Mouse (Mus musculus): Measurements from ENCODE around the gene Usp13. TPM values are rescaled to one million over a fixed set of nuclear protein-coding genes. Genes with fewer than 3 reads are reported as not detected.

Usp13 gene
- polyA plus RNA-seq, 1 experiment from 2014 or later: 3.2 TPM

DNA sequence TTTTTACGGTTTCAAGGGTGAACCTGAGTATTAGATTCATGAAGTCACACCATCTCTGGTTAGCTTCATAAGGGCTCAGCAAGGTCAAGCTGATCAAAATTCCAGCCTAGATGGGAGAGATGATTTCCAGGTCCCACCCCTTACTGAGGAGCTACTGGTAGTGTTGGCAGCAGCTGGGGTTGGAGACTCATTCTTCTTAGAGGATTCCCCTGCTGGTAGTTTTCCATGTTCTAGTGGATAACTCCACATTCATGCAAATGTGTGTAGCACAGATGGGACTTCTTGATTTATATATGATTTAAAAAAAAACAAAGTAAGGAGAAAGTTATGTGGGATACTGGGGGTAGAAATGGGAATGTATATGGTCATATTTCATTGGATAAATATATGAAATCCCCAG is 152.9 kb downstream of the Usp13 start:
- Histone ChIP-seq H3K27me3 (replicated peaks; ENCODE audit: control insufficient read depth, insufficient read depth, low read length) (no peaks in the 10 kb centered on the region), H3K9ac (ENCODE audit: low read depth, low read length) (no peak overlapping the region), H3K4me2 (ENCODE audit: low read depth, low read length) (no peak overlapping the region), H3K36me3 (ENCODE audit: control insufficient read depth, insufficient read depth, low read length) (no peaks in the 10 kb centered on the region), H3K4me1 (ENCODE audit: control insufficient read depth, insufficient read depth, low read length) (no peaks in the 10 kb centered on the region), H3K27ac (ENCODE audit: low read length) (no peak overlapping the region), H3K4me3 (ENCODE audit: low read length) (no peak overlapping the region), H3K9me3 (ENCODE audit: control insufficient read depth, low read length) (no peaks in the 10 kb centered on the region)
- 80% methylated on average over 1 of the region's 1 CpGs for WGBS
- no peak for ATAC-seq

DNA sequence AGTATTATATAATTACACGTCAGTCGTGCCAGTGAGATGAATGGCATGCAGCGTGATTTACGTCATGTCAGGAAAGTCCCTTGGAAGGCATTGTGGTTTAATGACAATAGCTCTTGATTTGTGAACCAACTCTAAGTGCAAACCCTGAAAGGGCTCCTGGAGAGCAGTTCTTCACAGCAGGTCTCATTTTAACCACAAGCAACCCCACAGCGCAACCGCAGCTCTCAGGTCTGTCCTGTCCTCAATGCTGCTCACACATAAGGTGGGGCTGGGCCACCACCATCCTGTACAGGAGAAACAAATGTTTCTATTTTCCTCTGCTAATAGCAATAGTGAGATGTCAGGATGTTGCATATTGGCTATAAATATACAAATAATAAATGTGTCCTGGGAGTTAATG is 161.9 kb downstream of the Usp13 start:
- ATAC-seq: no peak

DNA sequence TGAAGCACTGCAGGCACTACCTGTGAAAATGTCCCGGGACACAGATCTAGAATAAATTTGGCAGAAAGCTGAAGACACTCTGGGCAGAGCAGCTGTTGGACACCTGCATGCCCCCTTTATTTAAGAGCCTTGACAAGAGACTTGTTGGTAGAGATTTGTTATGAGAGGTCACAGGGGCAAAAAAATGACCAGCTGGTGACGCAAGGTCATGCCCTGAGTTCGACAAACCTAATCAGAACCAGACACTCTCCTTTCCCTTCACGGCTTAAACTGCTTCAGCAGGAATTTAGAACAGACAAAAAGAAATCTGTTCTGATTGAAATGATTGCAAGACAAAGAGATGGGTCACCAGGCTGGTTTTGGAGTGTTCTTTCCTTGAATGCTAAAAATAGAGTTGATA is 162.6 kb downstream of the Usp13 start:
- Histone ChIP-seq H3K27ac (ENCODE audit: low read length) (no peak overlapping the region), H3K4me1 (ENCODE audit: control insufficient read depth, insufficient read depth, low read length) (no peaks in the 10 kb centered on the region), H3K27me3 (replicated peaks; ENCODE audit: control insufficient read depth, insufficient read depth, low read length) (no peaks in the 10 kb centered on the region), H3K9me3 (ENCODE audit: control insufficient read depth, low read length) (no peaks in the 10 kb centered on the region), H3K4me3 (ENCODE audit: low read length) (no peak overlapping the region), H3K9ac (ENCODE audit: low read depth, low read length) (no peak overlapping the region), H3K36me3 (ENCODE audit: control insufficient read depth, insufficient read depth, low read length) (no peaks in the 10 kb centered on the region), H3K4me2 (ENCODE audit: low read depth, low read length) (no peak overlapping the region)
- no peak for ATAC-seq
- WGBS: 61% methylated on average over 4 of the region's 4 CpGs

More for the DNA sequence above, 161.9 kb downstream of the Usp13 start:
- Histone ChIP-seq H3K36me3 (ENCODE audit: control insufficient read depth, insufficient read depth, low read length) (no peaks in the 10 kb centered on the region), H3K4me1 (ENCODE audit: control insufficient read depth, insufficient read depth, low read length) (no peaks in the 10 kb centered on the region), H3K9me3 (ENCODE audit: control insufficient read depth, low read length) (no peaks in the 10 kb centered on the region), H3K9ac (ENCODE audit: low read depth, low read length) (no peak overlapping the region), H3K4me2 (ENCODE audit: low read depth, low read length) (no peak overlapping the region), H3K27ac (ENCODE audit: low read length) (no peak overlapping the region), H3K4me3 (ENCODE audit: low read length) (no peak overlapping the region), H3K27me3 (replicated peaks; ENCODE audit: control insufficient read depth, insufficient read depth, low read length) (no peaks in the 10 kb centered on the region)
- WGBS: 65% methylated on average over 6 of the region's 6 CpGs

- ATAC-seq: no peak
- WGBS: 53% methylated on average over 3 of the region's 3 CpGs
- no peak overlapping the region for H3K4me3 ChIP-seq (ENCODE audit: low read length)
Observed at GRCm38 (mm10) chr3:32985141-32985540, 167.8 kb downstream of the Usp13 start.

More at GRCm38 (mm10) chr3:32985141-32985540, 167.8 kb downstream of the Usp13 start:
- Histone ChIP-seq H3K36me3 (ENCODE audit: control insufficient read depth, insufficient read depth, low read length) (no peaks in the 10 kb centered on the region), H3K9ac (ENCODE audit: low read depth, low read length) (no peak overlapping the region), H3K9me3 (ENCODE audit: control insufficient read depth, low read length) (no peaks in the 10 kb centered on the region), H3K4me1 (ENCODE audit: control insufficient read depth, insufficient read depth, low read length) (no peaks in the 10 kb centered on the region), H3K27me3 (replicated peaks; ENCODE audit: control insufficient read depth, insufficient read depth, low read length) (no peaks in the 10 kb centered on the region), H3K4me2 (ENCODE audit: low read depth, low read length) (no peak overlapping the region), H3K27ac (ENCODE audit: low read length) (no peak overlapping the region)

Other genes starting within 250 kb of the Usp13 start
- 43.4 and 44.4 TPM in 2 replicates for gene Gnb4, start 201.0 kb upstream of the Usp13 start, polyA plus RNA-seq (2015; fragmentation: Nextera tagmentation; extraction: Ambion mirVana)
- gene Actl6a, start 111.2 kb upstream of the Usp13 start, polyA plus RNA-seq (2015; fragmentation: Nextera tagmentation; extraction: Ambion mirVana): 115 and 130 TPM in 2 replicates
- 401 and 405 TPM in 2 replicates for gene Ndufb5, start 80.6 kb upstream of the Usp13 start, polyA plus RNA-seq (2015; fragmentation: Nextera tagmentation; extraction: Ambion mirVana)
- gene Mrpl47, start 79.9 kb upstream of the Usp13 start, polyA plus RNA-seq (2015; fragmentation: Nextera tagmentation; extraction: Ambion mirVana): 36.1 and 39.4 TPM in 2 replicates